Mouse (Mus musculus) intestine, embryonic 14.5 days (tissue): ENCODE data around the gene Schip1. TPM values are rescaled to one million over a fixed set of nuclear protein-coding genes. Genes with fewer than 3 reads are reported as not detected.

Source experiments
- ATAC-seq: fragments of 200-750 bp; cut with Nextera tagmentation; replicated peaks from 2 replicates; pipeline ENCODE4 v1.8.0; 2017; ENCODE audit warnings: low read depth, moderate number of reproducible peaks, moderate TSS enrichment, moderate library complexity; ENCODE audit not compliant: low FRiP score, low TSS enrichment
- DNase-seq: peaks from one replicate; pipeline ENCODE4 v3.0.0-alpha.2; 2018; ENCODE audit warnings: low spot score
- H3K27ac ChIP-seq: fragments of 300-500 bp; sonication (generic); 2 replicates; pipeline ENCODE4 v1.5.1; 2014; ENCODE audit warnings: low read depth, mild to moderate bottlenecking, control low read depth
- H3K27me3 ChIP-seq: fragments of 300-500 bp; sonication (generic); replicated peaks from 2 replicates; pipeline ENCODE4 v1.6.1; 2014; ENCODE audit warnings: low read length, control low read depth; ENCODE audit not compliant: control insufficient read depth, insufficient read depth
- H3K36me3 ChIP-seq: fragments of 300-500 bp; sonication (generic); 2 replicates; pipeline ENCODE4 v1.6.1; 2014; ENCODE audit warnings: low read length, control low read depth; ENCODE audit not compliant: control insufficient read depth, insufficient read depth
- H3K4me1 ChIP-seq: fragments of 300-500 bp; sonication (generic); replicated peaks from 2 replicates; pipeline ENCODE4 v1.6.1; 2014; ENCODE audit warnings: low read length, control low read depth, mixed read lengths; ENCODE audit not compliant: control insufficient read depth, insufficient read depth
- H3K4me2 ChIP-seq: fragments of 300-500 bp; sonication (generic); 2 replicates; pipeline ENCODE4 v1.6.1; 2014; ENCODE audit warnings: low read length
- H3K4me3 ChIP-seq: fragments of 300-500 bp; sonication (generic); 2 replicates; pipeline ENCODE4 v1.5.1; 2014; ENCODE audit warnings: low read depth, low read length, control low read depth, mixed read lengths
- H3K9ac ChIP-seq: fragments of 300-500 bp; sonication (generic); 2 replicates; pipeline ENCODE4 v1.6.1; 2014; ENCODE audit warnings: mild to moderate bottlenecking, low read length
- H3K9me3 ChIP-seq: fragments of 300-500 bp; sonication (generic); 2 replicates; pipeline ENCODE4 v1.6.1; 2016; ENCODE audit warnings: low read length, control low read depth; ENCODE audit not compliant: control insufficient read depth
- WGBS: fragments of 180-500 bp; shearing (Covaris S2); extraction: QIAGEN DNeasy Blood & Tissue Kit; methylation state at CpG from one replicate; pipeline ENCODE4 v1.1.7; 2014; 5-methylcytosine and 5-hydroxymethylcytosine counted together
- polyA plus RNA-seq: library from polyadenylated mRNA; unstranded; fragments of >200 nt; fragmentation: Nextera tagmentation; extraction: Ambion mirVana; gene quantifications from 2 replicates; pipeline ENCODE4 v1.2.1, GENCODE M21; 2014

The Schip1 gene
- polyA plus RNA-seq, 1 experiment from 2014 or later, result 63.0 TPM

- H3K9me3 ChIP-seq, result no peaks in the 10 kb centered on the region
- H3K27me3 ChIP-seq, result no peaks in the 10 kb centered on the region
- ATAC-seq (no peak), DNase-seq (no peak)
- no peak overlapping the region for H3K4me3 ChIP-seq
- no peak overlapping the region for H3K9ac ChIP-seq
- H3K4me2 ChIP-seq, result no peak overlapping the region
- no peaks in the 10 kb centered on the region for H3K4me1 ChIP-seq
- no peak overlapping the region for H3K27ac ChIP-seq
- no peaks in the 10 kb centered on the region for H3K36me3 ChIP-seq
- WGBS, result 64% methylated on average over 3 of the region's 3 CpGs
Measured at GRCm38 (mm10) chr3:68271457-68271856, 206.9 kb downstream of the Schip1 start.

- H3K4me1 ChIP-seq, result no peaks in the 10 kb centered on the region
- H3K9me3 ChIP-seq, result no peaks in the 10 kb centered on the region
- H3K36me3 ChIP-seq, result no peaks in the 10 kb centered on the region
- no peak overlapping the region for H3K27ac ChIP-seq
- no peak overlapping the region for H3K9ac ChIP-seq
- WGBS, result 85% methylated on average over 3 of the region's 3 CpGs
- no peaks in the 10 kb centered on the region for H3K27me3 ChIP-seq
- no peak overlapping the region for H3K4me2 ChIP-seq
- no peak overlapping the region for H3K4me3 ChIP-seq
- DNase-seq (no peak), ATAC-seq (no peak)
Measured at GRCm38 (mm10) chr3:68271881-68272280, 207.3 kb downstream of the Schip1 start.

- Histone ChIP-seq H3K36me3 (no peaks in the 10 kb centered on the region), H3K4me1 (no peaks in the 10 kb centered on the region; the same call in 1 of the 2 replicates), H3K4me2 (peak overlapping the region; percentile 20), H3K9me3 (no peaks in the 10 kb centered on the region), H3K27ac (peak overlapping the region; percentile 24; the same call in 1 of the 2 replicates), H3K9ac (no peak overlapping the region), H3K4me3 (no peak overlapping the region), H3K27me3 (no peaks in the 10 kb centered on the region)
- ATAC-seq (no peak), DNase-seq (no peak)
- 29% methylated on average over 7 of the region's 7 CpGs for WGBS
Measured at GRCm38 (mm10) chr3:68282844-68283594, 218.4 kb downstream of the Schip1 start.

GRCm38 (mm10) chr3:68283595-68283991, 219.0 kb downstream of the Schip1 start:
- Histone ChIP-seq H3K27me3 (no peaks in the 10 kb centered on the region), H3K4me1 (no peaks in the 10 kb centered on the region; the same call in 1 of the 2 replicates), H3K27ac (peak overlapping the region; percentile 24; the same call in 1 of the 2 replicates), H3K9ac (no peak overlapping the region), H3K36me3 (no peaks in the 10 kb centered on the region), H3K4me3 (no peak overlapping the region), H3K9me3 (no peaks in the 10 kb centered on the region), H3K4me2 (peak overlapping the region; percentile 20)
- no peak for ATAC-seq
- 32% methylated on average over 10 of the region's 10 CpGs for WGBS
- no peak for DNase-seq

GRCm38 (mm10) chr3:68284500-68284899, 219.9 kb downstream of the Schip1 start:
- H3K27me3 ChIP-seq, result no peaks in the 10 kb centered on the region
- H3K9me3 ChIP-seq, result no peaks in the 10 kb centered on the region
- WGBS, result 83% methylated on average over 2 of the region's 2 CpGs
- no peaks in the 10 kb centered on the region for H3K36me3 ChIP-seq
- no peak overlapping the region for H3K9ac ChIP-seq
- no peak overlapping the region for H3K27ac ChIP-seq
- H3K4me3 ChIP-seq, result no peak overlapping the region
- no peaks in the 10 kb centered on the region; the same call in 1 of the 2 replicates for H3K4me1 ChIP-seq
- no peak for ATAC-seq
- H3K4me2 ChIP-seq, result no peak overlapping the region
- DNase-seq, result no peak

GRCm38 (mm10) chr3:68296752-68297151, 232.2 kb downstream of the Schip1 start:
- no peak for ATAC-seq
- DNase-seq, result no peak
- Histone ChIP-seq H3K36me3 (no peaks in the 10 kb centered on the region), H3K27me3 (no peaks in the 10 kb centered on the region), H3K27ac (no peak overlapping the region), H3K4me3 (no peak overlapping the region), H3K4me1 (no peaks in the 10 kb centered on the region), H3K9ac (no peak overlapping the region), H3K4me2 (no peak overlapping the region), H3K9me3 (no peaks in the 10 kb centered on the region)
- 84% methylated on average over 7 of the region's 7 CpGs for WGBS

- no peak overlapping the region for H3K4me2 ChIP-seq
- H3K4me1 ChIP-seq, result no peaks in the 10 kb centered on the region
- 42% methylated on average over 1 of the region's 1 CpGs for WGBS
- no peaks in the 10 kb centered on the region for H3K9me3 ChIP-seq
- H3K27ac ChIP-seq, result no peak overlapping the region
- no peaks in the 10 kb centered on the region for H3K27me3 ChIP-seq
- no peak overlapping the region for H3K9ac ChIP-seq
- ATAC-seq, result no peak
- no peaks in the 10 kb centered on the region for H3K36me3 ChIP-seq
- DNase-seq, result no peak
- no peak overlapping the region for H3K4me3 ChIP-seq
Measured at GRCm38 (mm10) chr3:68305647-68306046, 241.0 kb downstream of the Schip1 start.

- no peaks in the 10 kb centered on the region for H3K36me3 ChIP-seq
- no peaks in the 10 kb centered on the region for H3K27me3 ChIP-seq
- no peak overlapping the region for H3K27ac ChIP-seq
- DNase-seq, result no peak
- 42% methylated on average over 4 of the region's 4 CpGs for WGBS
- no peaks in the 10 kb centered on the region for H3K4me1 ChIP-seq
- H3K9ac ChIP-seq, result no peak overlapping the region
- no peak overlapping the region for H3K4me2 ChIP-seq
- no peak overlapping the region for H3K4me3 ChIP-seq
- H3K9me3 ChIP-seq, result no peaks in the 10 kb centered on the region
- ATAC-seq, result no peak
Measured at GRCm38 (mm10) chr3:68306726-68307125, 242.1 kb downstream of the Schip1 start.

- Histone ChIP-seq H3K9me3 (no peaks in the 10 kb centered on the region), H3K27me3 (no peaks in the 10 kb centered on the region), H3K4me3 (no peak overlapping the region), H3K4me2 (no peak overlapping the region), H3K9ac (no peak overlapping the region), H3K36me3 (no peaks in the 10 kb centered on the region), H3K4me1 (no peaks in the 10 kb centered on the region), H3K27ac (no peak overlapping the region)
- no peak for ATAC-seq
- DNase-seq, result no peak
- 67% methylated on average over 6 of the region's 6 CpGs for WGBS
Measured at GRCm38 (mm10) chr3:68325575-68325974, 261.0 kb downstream of the Schip1 start.
